Mouse (Mus musculus) thymus, postnatal 0 days (tissue): ENCODE data around the gene Gm14525. TPM values are rescaled to one million over a fixed set of nuclear protein-coding genes. Genes with fewer than 3 reads are reported as not detected.
"Not testable (repeated sequence)": the region's sequence is repeated elsewhere in the genome, so short reads cannot be mapped to it uniquely, and the experiment has no call there.

ENCODE experiments used
- DNase-seq: peaks from one replicate; pipeline ENCODE4 v3.0.0-alpha.2; 2015; ENCODE audit warnings: low spot score
- polyA plus RNA-seq: library from polyadenylated mRNA; unstranded; fragments of >200 nt; fragmentation: Nextera tagmentation; extraction: Ambion mirVana; gene quantifications from 2 replicates; pipeline ENCODE4 v1.2.1, GENCODE M21; 2015

Gene Gm14525
- polyA plus RNA-seq, result not detected in 2 replicates

DNA sequence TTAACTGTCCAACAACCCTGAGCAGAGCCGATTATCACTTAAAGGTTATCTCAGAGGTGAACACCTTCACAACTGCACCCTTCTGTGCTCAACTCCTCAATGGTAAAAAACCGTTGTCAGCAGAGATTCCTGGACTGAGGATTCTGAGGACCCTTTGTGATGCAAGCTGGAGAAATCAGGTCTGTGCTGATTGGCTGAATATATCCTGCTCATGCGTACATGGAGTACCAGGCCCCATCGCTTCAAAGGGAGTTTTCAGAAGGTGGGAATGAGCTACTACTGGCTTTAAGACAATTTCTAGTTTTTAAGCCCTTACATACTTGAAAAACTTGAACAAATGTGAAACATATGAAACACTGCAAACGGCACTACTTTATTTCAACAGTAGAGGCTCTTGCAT is at the start of gene Gm14525:
Gene Gm14525, minus strand, starts transcription at position 101 of the 400 bp plus-strand sequence.
- not testable (repeated sequence) for DNase-seq

Other genes with a start within 250 kb of the Gm14525 start
- not detected in 2 replicates for gene Slx, start 157.1 kb downstream of the Gm14525 start, polyA plus RNA-seq
- gene Gm6121, start 233.1 kb upstream of the Gm14525 start, polyA plus RNA-seq, result not detected in 2 replicates